Mouse (Mus musculus): ENCODE measurements around the gene Slx1b. TPM values are rescaled to one million over a fixed set of nuclear protein-coding genes. Genes with fewer than 3 reads are reported as not detected.
A peak's percentile ranks its signal among the peaks of the same experiment; 100 is the strongest.

The Slx1b gene
- total RNA-seq, 2 experiments from 2014 or later = 0.84 to 3.2 TPM

GRCm38 (mm10) chr7:126678545-126679341 lies 16.8 kb downstream of the Slx1b start:
- no peak for ATAC-seq (replicated peaks; ENCODE audit: low FRiP score, poor library complexity, severe bottlenecking)

- no peak for ATAC-seq (replicated peaks; ENCODE audit: low FRiP score, poor library complexity, severe bottlenecking)
Observed at GRCm38 (mm10) chr7:126676631-126677220, 18.9 kb downstream of the Slx1b start.

- no peak for ATAC-seq (replicated peaks; ENCODE audit: low FRiP score, poor library complexity, severe bottlenecking)
Observed at GRCm38 (mm10) chr7:126676207-126676606, 19.4 kb downstream of the Slx1b start, which contains the start of gene Sult1a1. TSS of gene Sult1a1 (minus strand) at chr7:126676432.

GRCm38 (mm10) chr7:126675104-126675503 lies 20.5 kb downstream of the Slx1b start:
- no peak for ATAC-seq (replicated peaks; ENCODE audit: low FRiP score, poor library complexity, severe bottlenecking)

- ATAC-seq (replicated peaks; ENCODE audit: low FRiP score, poor library complexity, severe bottlenecking) = no peak
Observed at GRCm38 (mm10) chr7:126672111-126672510, 23.5 kb downstream of the Slx1b start.

DNA sequence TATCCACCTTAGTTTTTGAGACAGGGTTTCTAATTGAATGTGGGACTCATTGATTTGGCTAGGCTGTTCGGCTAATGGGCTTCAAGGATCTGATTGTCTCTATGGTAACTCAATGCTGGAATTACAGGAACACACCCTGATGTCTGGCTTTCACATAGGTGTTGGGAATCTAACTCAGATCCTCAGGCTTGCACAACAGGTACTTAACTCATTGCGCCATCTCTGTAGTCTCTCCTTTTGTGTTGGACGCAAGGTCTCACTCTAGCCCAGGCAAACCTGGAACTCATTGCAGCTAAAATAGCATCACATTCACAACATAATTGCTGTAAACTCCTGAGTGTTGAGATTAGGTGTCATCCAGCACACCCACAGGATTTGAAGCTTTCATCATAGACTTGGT lies 25.4 kb downstream of the Slx1b start:
- no peak for ATAC-seq (replicated peaks; ENCODE audit: low FRiP score, poor library complexity, severe bottlenecking)

DNA sequence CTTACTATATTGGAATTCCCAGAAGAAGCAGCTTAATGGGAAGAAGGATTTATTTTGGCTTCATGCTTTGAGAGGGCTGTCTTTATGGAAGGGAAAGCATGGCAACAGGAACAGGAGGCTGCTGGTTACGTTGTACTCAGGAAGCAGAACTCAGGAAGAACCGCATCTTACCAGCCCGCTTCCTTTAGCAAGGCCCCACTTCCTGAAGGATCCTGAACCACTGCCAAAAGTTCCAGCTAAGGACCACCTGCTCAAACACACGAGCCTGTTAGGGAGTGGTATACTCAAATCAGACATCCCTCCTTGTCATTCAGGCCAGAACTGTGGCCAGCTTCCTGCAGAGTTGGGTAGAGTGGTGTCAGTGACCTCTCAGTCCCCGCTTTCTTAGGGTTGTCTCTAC lies 27.1 kb downstream of the Slx1b start:
- ATAC-seq (replicated peaks; ENCODE audit: low FRiP score, poor library complexity, severe bottlenecking) = no peak

- ATAC-seq (replicated peaks; ENCODE audit: low FRiP score, poor library complexity, severe bottlenecking) = no peak
Observed at GRCm38 (mm10) chr7:126667495-126668090, 28.0 kb downstream of the Slx1b start.

DNA sequence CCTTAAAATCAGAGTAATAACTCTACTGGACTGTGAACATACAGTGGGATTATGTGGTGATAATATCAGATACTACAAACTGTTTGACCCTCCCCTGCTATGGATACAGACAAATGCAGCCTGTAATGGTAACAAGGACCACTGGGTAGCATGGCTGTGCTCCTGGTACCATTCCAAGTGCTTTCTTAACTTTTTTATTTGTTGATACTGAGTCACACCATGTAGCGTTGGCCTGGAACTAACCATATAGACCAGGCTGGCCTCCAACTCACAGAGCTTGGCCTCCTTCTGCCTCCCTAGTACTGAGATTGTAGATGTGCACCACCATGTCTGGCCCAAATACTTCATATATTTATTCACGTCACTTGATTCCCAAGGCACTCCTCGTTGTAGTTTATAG lies 30.3 kb downstream of the Slx1b start:
- ATAC-seq (replicated peaks; ENCODE audit: low FRiP score, poor library complexity, severe bottlenecking) = no peak

- ATAC-seq (replicated peaks; ENCODE audit: low FRiP score, poor library complexity, severe bottlenecking) = no peak
Observed at GRCm38 (mm10) chr7:126663646-126664045, 31.9 kb downstream of the Slx1b start.

GRCm38 (mm10) chr7:126659771-126660170 lies 35.8 kb downstream of the Slx1b start:
- ATAC-seq (replicated peaks; ENCODE audit: low FRiP score, poor library complexity, severe bottlenecking) = no peak

GRCm38 (mm10) chr7:126657522-126657921 lies 38.1 kb downstream of the Slx1b start:
- ATAC-seq (replicated peaks; ENCODE audit: low FRiP score, poor library complexity, severe bottlenecking) = no peak

- ATAC-seq (replicated peaks; ENCODE audit: low FRiP score, poor library complexity, severe bottlenecking) = no peak
Observed at GRCm38 (mm10) chr7:126655695-126656094, 39.9 kb downstream of the Slx1b start.

GRCm38 (mm10) chr7:126653991-126654390 lies 41.6 kb downstream of the Slx1b start:
- ATAC-seq (replicated peaks; ENCODE audit: low FRiP score, poor library complexity, severe bottlenecking) = no peak

DNA sequence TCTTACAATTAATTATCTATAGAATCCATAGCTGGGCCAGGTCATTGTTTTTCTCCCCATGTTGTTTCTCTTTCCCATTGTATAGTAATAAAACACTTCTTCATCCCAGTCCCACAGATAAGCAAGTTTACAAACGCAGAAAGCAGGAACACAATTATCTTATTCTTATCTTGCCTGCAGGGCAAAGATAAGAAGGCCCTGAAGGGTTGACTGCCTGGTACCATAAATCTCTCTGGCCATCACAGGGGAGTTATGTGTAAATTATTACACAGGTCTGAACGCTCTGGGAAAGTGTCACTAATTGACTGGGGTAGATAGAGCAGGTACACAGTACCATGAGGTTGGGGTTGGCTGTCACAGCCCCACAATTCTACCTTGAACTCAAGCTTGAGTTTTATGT lies 44.7 kb downstream of the Slx1b start:
- ATAC-seq (replicated peaks; ENCODE audit: low FRiP score, poor library complexity, severe bottlenecking) = no peak

GRCm38 (mm10) chr7:126649231-126650051 lies 46.1 kb downstream of the Slx1b start, which contains the start of gene Sgf29:
TSS of gene Sgf29 (plus strand) at chr7:126649309.
- peak; percentile 95 for ATAC-seq (replicated peaks; ENCODE audit: low FRiP score, poor library complexity, severe bottlenecking)

- no peak for ATAC-seq (replicated peaks; ENCODE audit: low FRiP score, poor library complexity, severe bottlenecking)
Observed at GRCm38 (mm10) chr7:126648486-126648885, 47.1 kb downstream of the Slx1b start.

- no peak for ATAC-seq (replicated peaks; ENCODE audit: low FRiP score, poor library complexity, severe bottlenecking)
Observed at GRCm38 (mm10) chr7:126645708-126646107, 49.9 kb downstream of the Slx1b start.

DNA sequence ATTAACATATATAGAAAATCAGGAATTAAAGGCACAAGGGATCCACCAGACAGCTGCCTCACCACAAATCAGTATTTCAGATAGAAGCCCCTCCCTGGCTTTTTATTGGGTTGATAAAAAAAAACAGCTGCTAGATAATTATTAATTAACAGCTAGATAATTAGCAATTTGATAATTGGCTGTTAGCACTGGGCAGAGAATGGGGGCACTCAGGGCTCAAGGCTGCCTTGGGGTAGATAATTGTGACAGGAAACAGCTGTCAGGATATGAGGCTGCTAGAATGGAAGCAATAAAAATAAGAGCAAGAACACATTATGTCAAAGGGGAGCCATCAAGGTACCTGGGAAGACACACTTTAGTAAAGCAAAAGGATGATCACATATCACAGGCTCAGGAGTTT lies 50.7 kb downstream of the Slx1b start:
- ATAC-seq (replicated peaks; ENCODE audit: low FRiP score, poor library complexity, severe bottlenecking) = no peak

GRCm38 (mm10) chr7:126644345-126644744 lies 51.2 kb downstream of the Slx1b start:
- no peak for ATAC-seq (replicated peaks; ENCODE audit: low FRiP score, poor library complexity, severe bottlenecking)
